Mouse (Mus musculus) embryonic facial prominence, embryonic 13.5 days (tissue): Measurements from ENCODE around the gene Pomt1. TPM values are rescaled to one million over a fixed set of nuclear protein-coding genes. Genes with fewer than 3 reads are reported as not detected.
"Not testable (repeated sequence)": the region's sequence is repeated elsewhere in the genome, so short reads cannot be mapped to it uniquely, and the experiment has no call there.

ENCODE experiments used
- ATAC-seq: fragments of 200-750 bp; cut with Nextera tagmentation; 2 replicates; pipeline ENCODE4 v1.8.0; 2017; ENCODE audit warnings: low read depth; ENCODE audit not compliant: insufficient number of reproducible peaks, insufficient read depth, low FRiP score, low TSS enrichment
- H3K27ac ChIP-seq: fragments of 300-500 bp; sonication (generic); 2 replicates; pipeline ENCODE4 v1.5.1; 2015; ENCODE audit warnings: moderate library complexity, mild to moderate bottlenecking, inconsistent platforms
- H3K27me3 ChIP-seq: fragments of 300-500 bp; sonication (generic); 2 replicates; pipeline ENCODE4 v1.6.1; 2015; ENCODE audit warnings: mild to moderate bottlenecking, inconsistent platforms
- H3K36me3 ChIP-seq: fragments of 300-500 bp; sonication (generic); 2 replicates; pipeline ENCODE4 v1.6.1; 2015; ENCODE audit warnings: mild to moderate bottlenecking, inconsistent platforms
- H3K4me1 ChIP-seq: fragments of 300-500 bp; sonication (generic); 2 replicates; pipeline ENCODE4 v1.6.1; 2015; ENCODE audit warnings: inconsistent platforms
- H3K4me2 ChIP-seq: fragments of 300-500 bp; sonication (generic); 2 replicates; pipeline ENCODE4 v1.6.1; 2015; ENCODE audit warnings: moderate library complexity, mild to moderate bottlenecking, inconsistent platforms
- H3K4me3 ChIP-seq: fragments of 300-500 bp; sonication (generic); 2 replicates; pipeline ENCODE4 v1.5.1; 2015; ENCODE audit warnings: mild to moderate bottlenecking, inconsistent platforms
- H3K9ac ChIP-seq: fragments of 300-500 bp; sonication (generic); 2 replicates; pipeline ENCODE4 v1.6.1; 2015; ENCODE audit warnings: mild to moderate bottlenecking, inconsistent platforms
- H3K9me3 ChIP-seq: fragments of 300-500 bp; sonication (generic); 2 replicates; pipeline ENCODE4 v1.6.1; 2016; ENCODE audit warnings: inconsistent platforms
- WGBS: fragments of 180-500 bp; shearing (Covaris S2); methylation state at CpG from one replicate; pipeline ENCODE4 v1.1.7; 2015; ENCODE audit warnings: mixed read lengths; 5-methylcytosine and 5-hydroxymethylcytosine counted together
- polyA plus RNA-seq: library from polyadenylated mRNA; unstranded; fragments of >200 nt; fragmentation: Nextera tagmentation; extraction: Ambion mirVana; gene quantifications from 2 replicates; pipeline ENCODE4 v1.2.1, GENCODE M21; 2015

The Pomt1 gene
- polyA plus RNA-seq, 1 experiment from 2014 or later, result 25.1 TPM

- peak; percentile 98 for ATAC-seq
- Histone ChIP-seq H3K4me2 (peak within 1 kb of the TSS; percentile 86), H3K9ac (peak within 1 kb of the TSS; percentile 94), H3K4me3 (peak within 1 kb of the TSS; percentile 88), H3K9me3 (no peaks in the 10 kb centered on the region), H3K4me1 (peaks cover 22% of the 10 kb centered on the region), H3K27me3 (no peaks in the 10 kb centered on the region), H3K27ac (peak within 1 kb of the TSS; percentile 79), H3K36me3 (peaks cover 32% of the 10 kb centered on the region)
- 0% methylated on average over 40 of the region's 41 CpGs for WGBS
Measured at GRCm38 (mm10) chr2:32287923-32288367, 51.6 kb downstream of the Pomt1 start, which contains the start of gene Swi5. Gene Swi5 (minus strand): TSS chr2:32288075.

GRCm38 (mm10) chr2:32288371-32288931 lies 52.1 kb downstream of the Pomt1 start:
- WGBS, result 1% methylated on average over 26 of the region's 29 CpGs
- Histone ChIP-seq H3K36me3 (peaks cover 35% of the 10 kb centered on the region), H3K4me1 (peaks cover 22% of the 10 kb centered on the region), H3K9ac (peak overlapping the region; percentile 85), H3K4me3 (peak overlapping the region; percentile 88), H3K4me2 (peak overlapping the region; percentile 84), H3K27me3 (no peaks in the 10 kb centered on the region), H3K27ac (peak overlapping the region; percentile 66), H3K9me3 (no peaks in the 10 kb centered on the region)
- peak; percentile 60; the same call in 1 of the 2 replicates for ATAC-seq

- Histone ChIP-seq H3K27me3 (no peaks in the 10 kb centered on the region), H3K4me1 (peaks cover 22% of the 10 kb centered on the region), H3K9ac (no peak overlapping the region), H3K9me3 (no peaks in the 10 kb centered on the region), H3K4me3 (peak overlapping the region; percentile 88), H3K36me3 (peaks cover 33% of the 10 kb centered on the region), H3K4me2 (peak overlapping the region; percentile 84), H3K27ac (no peak overlapping the region)
- no peak for ATAC-seq
Measured at GRCm38 (mm10) chr2:32289578-32289977, 53.2 kb downstream of the Pomt1 start.

GRCm38 (mm10) chr2:32294348-32294747 lies 58.0 kb downstream of the Pomt1 start:
- no peak overlapping the region for H3K4me2 ChIP-seq
- no peak overlapping the region for H3K9ac ChIP-seq
- H3K27me3 ChIP-seq, result no peaks in the 10 kb centered on the region
- no peak overlapping the region for H3K4me3 ChIP-seq
- H3K4me1 ChIP-seq, result peaks cover 6% of the 10 kb centered on the region
- no peak for ATAC-seq
- 82% methylated on average over 8 of the region's 8 CpGs for WGBS
- no peaks in the 10 kb centered on the region for H3K9me3 ChIP-seq
- no peak overlapping the region for H3K27ac ChIP-seq
- H3K36me3 ChIP-seq, result peaks cover 62% of the 10 kb centered on the region

GRCm38 (mm10) chr2:32295285-32295684 lies 58.9 kb downstream of the Pomt1 start:
- no peak overlapping the region for H3K9ac ChIP-seq
- no peaks in the 10 kb centered on the region for H3K27me3 ChIP-seq
- peaks cover 71% of the 10 kb centered on the region for H3K36me3 ChIP-seq
- H3K9me3 ChIP-seq, result no peaks in the 10 kb centered on the region
- WGBS, result 80% methylated on average over 3 of the region's 3 CpGs
- 0 out of 2 replicates have a peak, but pooled peaks cover 3% of the 10 kb centered on the region for H3K4me1 ChIP-seq
- no peak overlapping the region for H3K4me3 ChIP-seq
- no peak for ATAC-seq
- no peak overlapping the region for H3K4me2 ChIP-seq
- no peak overlapping the region for H3K27ac ChIP-seq

GRCm38 (mm10) chr2:32295842-32296241 lies 59.5 kb downstream of the Pomt1 start:
- H3K9me3 ChIP-seq, result not testable (repeated sequence)

GRCm38 (mm10) chr2:32299469-32299868 lies 63.1 kb downstream of the Pomt1 start:
- Histone ChIP-seq H3K4me2 (no peak overlapping the region), H3K9me3 (no peaks in the 10 kb centered on the region), H3K4me3 (no peak overlapping the region), H3K9ac (no peak overlapping the region), H3K4me1 (no peaks in the 10 kb centered on the region), H3K27me3 (no peaks in the 10 kb centered on the region), H3K36me3 (peaks cover 88% of the 10 kb centered on the region), H3K27ac (no peak overlapping the region)
- WGBS, result 90% methylated on average over 4 of the region's 4 CpGs
- no peak for ATAC-seq

More at GRCm38 (mm10) chr2:32295842-32296241, 59.5 kb downstream of the Pomt1 start:
- H3K4me3 ChIP-seq, H3K27me3 ChIP-seq, H3K27ac ChIP-seq, ATAC-seq, H3K9ac ChIP-seq, H3K4me2 ChIP-seq, H3K4me1 ChIP-seq: not testable (repeated sequence)
- H3K36me3 ChIP-seq, result peaks cover 75% of the 10 kb centered on the region
- WGBS, result 88% methylated on average over 2 of the region's 2 CpGs

GRCm38 (mm10) chr2:32302952-32303351 lies 66.6 kb downstream of the Pomt1 start:
- peaks cover 5% of the 10 kb centered on the region; the same call in 1 of the 2 replicates for H3K4me1 ChIP-seq
- H3K27ac ChIP-seq, result no peak overlapping the region
- no peak overlapping the region for H3K4me2 ChIP-seq
- H3K9ac ChIP-seq, result no peak overlapping the region
- 87% methylated on average over 10 of the region's 10 CpGs for WGBS
- H3K27me3 ChIP-seq, result no peaks in the 10 kb centered on the region
- ATAC-seq, result no peak
- H3K4me3 ChIP-seq, result no peak overlapping the region
- no peaks in the 10 kb centered on the region for H3K9me3 ChIP-seq
- peaks cover 95% of the 10 kb centered on the region for H3K36me3 ChIP-seq

- H3K4me1 ChIP-seq, result peaks cover 9% of the 10 kb centered on the region; the same call in 1 of the 2 replicates
- no peaks in the 10 kb centered on the region for H3K27me3 ChIP-seq
- ATAC-seq, result peak; percentile 17; the same call in 1 of the 2 replicates
- no peaks in the 10 kb centered on the region for H3K9me3 ChIP-seq
- 53% methylated on average over 8 of the region's 8 CpGs for WGBS
- H3K36me3 ChIP-seq, result peaks cover 95% of the 10 kb centered on the region
- no peak overlapping the region for H3K4me3 ChIP-seq
- no peak overlapping the region for H3K27ac ChIP-seq
- no peak overlapping the region for H3K9ac ChIP-seq
- H3K4me2 ChIP-seq, result no peak overlapping the region
Measured at GRCm38 (mm10) chr2:32304145-32304832, 67.9 kb downstream of the Pomt1 start.

Other genes with a start within 250 kb of the Pomt1 start
- 1.9 and 2.1 TPM in 2 replicates for gene Fam78a, start 151.7 kb upstream of the Pomt1 start, polyA plus RNA-seq
- gene Plpp7, start 141.1 kb upstream of the Pomt1 start, polyA plus RNA-seq, result 5.7 and 6.2 TPM in 2 replicates
- gene Prrc2b, start 85.5 kb upstream of the Pomt1 start, polyA plus RNA-seq, result 44.8 and 57.7 TPM in 2 replicates
- 68.9 and 69.4 TPM in 2 replicates for gene Uck1, start 23.6 kb downstream of the Pomt1 start, polyA plus RNA-seq
- gene Golga2, start 50.8 kb downstream of the Pomt1 start, polyA plus RNA-seq, result 25.6 and 31.2 TPM in 2 replicates
- gene Swi5, start 51.5 kb downstream of the Pomt1 start, polyA plus RNA-seq, result 497 and 538 TPM in 2 replicates
- 48.6 and 54.2 TPM in 2 replicates for gene Ciz1, start 115.7 kb downstream of the Pomt1 start, polyA plus RNA-seq
- 31.9 and 32.4 TPM in 2 replicates for gene Dnm1, start 116.7 kb downstream of the Pomt1 start, polyA plus RNA-seq
- gene 1110008P14Rik, start 145.3 kb downstream of the Pomt1 start, polyA plus RNA-seq, result 44.1 and 47.8 TPM in 2 replicates
- gene Lcn2, start 151.7 kb downstream of the Pomt1 start, polyA plus RNA-seq, result 0.22 and 1.5 TPM in 2 replicates
- gene Ptges2, start 159.3 kb downstream of the Pomt1 start, polyA plus RNA-seq, result 30.0 and 30.4 TPM in 2 replicates
- 6.3 and 6.5 TPM in 2 replicates for gene Naif1, start 213.9 kb downstream of the Pomt1 start, polyA plus RNA-seq
- gene Slc25a25, start 214.9 kb downstream of the Pomt1 start, polyA plus RNA-seq, result 23.5 and 24.6 TPM in 2 replicates